Mouse (Mus musculus): Measurements from ENCODE around the gene Actr6. TPM values are rescaled to one million over a fixed set of nuclear protein-coding genes. Genes with fewer than 3 reads are reported as not detected.
"Not testable (repeated sequence)": the region's sequence is repeated elsewhere in the genome, so short reads cannot be mapped to it uniquely, and the experiment has no call there.

Gene Actr6
- total and polyA plus RNA-seq, 2 experiments: 1.8 to 19.6 TPM

- no peak for DNase-seq (ENCODE audit: extremely low read depth, low read depth, low spot score)
- Histone ChIP-seq H3K27me3 (ENCODE audit: control insufficient read depth, insufficient read depth, low read length) (no peaks in the 10 kb centered on the region), H3K9ac (ENCODE audit: low read depth, low read length) (no peak overlapping the region), H3K4me1 (ENCODE audit: control insufficient read depth, insufficient read depth, low read length) (peaks cover 6% of the 10 kb centered on the region; the same call in 1 of the 2 replicates), H3K4me3 (ENCODE audit: insufficient read depth, low read depth, low read length) (no peak overlapping the region), H3K79me2 (ENCODE audit: control insufficient read depth, insufficient read depth, low read length) (peaks cover 34% of the 10 kb centered on the region), H3K27ac (replicated peaks; ENCODE audit: insufficient read depth, low read depth, low read length) (no peak overlapping the region), H3K36me3 (ENCODE audit: control insufficient read depth, insufficient read depth, low read length) (peaks cover 6% of the 10 kb centered on the region; the same call in 1 of the 2 replicates)
- no peak for TF ChIP-seq POLR2A (IDR thresholded peaks at IDR 0.05; ENCODE audit: extremely low read depth, insufficient read depth, low read length)
- no peak for TF ChIP-seq CTCF (IDR thresholded peaks at IDR 0.05; ENCODE audit: low read depth, low read length)
- WGBS: 90% methylated on average over 4 of the region's 4 CpGs
Observed at GRCm38 (mm10) chr10:89678054-89678453, 54.0 kb downstream of the Actr6 start.

GRCm38 (mm10) chr10:89676609-89677008 is 55.5 kb downstream of the Actr6 start:
- no peak for DNase-seq (ENCODE audit: extremely low read depth, low read depth, low spot score)
- peaks cover 31% of the 10 kb centered on the region for H3K79me2 ChIP-seq (ENCODE audit: control insufficient read depth, insufficient read depth, low read length)
- no peaks in the 10 kb centered on the region for H3K27me3 ChIP-seq (ENCODE audit: control insufficient read depth, insufficient read depth, low read length)
- peaks cover 6% of the 10 kb centered on the region; the same call in 1 of the 2 replicates for H3K36me3 ChIP-seq (ENCODE audit: control insufficient read depth, insufficient read depth, low read length)
- no peak overlapping the region for H3K4me3 ChIP-seq (ENCODE audit: insufficient read depth, low read depth, low read length)
- H3K9ac ChIP-seq (ENCODE audit: low read depth, low read length): no peak overlapping the region
- peaks cover 2% of the 10 kb centered on the region; the same call in 1 of the 2 replicates for H3K4me1 ChIP-seq (ENCODE audit: control insufficient read depth, insufficient read depth, low read length)
- TF ChIP-seq POLR2A (IDR thresholded peaks at IDR 0.05; ENCODE audit: extremely low read depth, insufficient read depth, low read length) (no peak), CTCF (IDR thresholded peaks at IDR 0.05; ENCODE audit: low read depth, low read length) (no peak)
- 84% methylated on average over 4 of the region's 4 CpGs for WGBS
- H3K27ac ChIP-seq (replicated peaks; ENCODE audit: insufficient read depth, low read depth, low read length): no peak overlapping the region

- H3K36me3 ChIP-seq (ENCODE audit: control insufficient read depth, insufficient read depth, low read length): not testable (repeated sequence)
- DNase-seq (ENCODE audit: extremely low read depth, low read depth, low spot score): peak; percentile 97
- 25% methylated on average over 5 of the region's 5 CpGs for WGBS
Observed at GRCm38 (mm10) chr10:89670371-89670770, 61.7 kb downstream of the Actr6 start.

GRCm38 (mm10) chr10:89667571-89667970 is 64.5 kb downstream of the Actr6 start:
- no peak overlapping the region for H3K9ac ChIP-seq (ENCODE audit: low read depth, low read length)
- H3K4me1 ChIP-seq (ENCODE audit: control insufficient read depth, insufficient read depth, low read length): peaks cover 5% of the 10 kb centered on the region; the same call in 1 of the 2 replicates
- H3K36me3 ChIP-seq (ENCODE audit: control insufficient read depth, insufficient read depth, low read length): peaks cover 7% of the 10 kb centered on the region
- TF ChIP-seq CTCF (IDR thresholded peaks at IDR 0.05; ENCODE audit: low read depth, low read length): no peak
- no peak for TF ChIP-seq POLR2A (IDR thresholded peaks at IDR 0.05; ENCODE audit: extremely low read depth, insufficient read depth, low read length)
- H3K79me2 ChIP-seq (ENCODE audit: control insufficient read depth, insufficient read depth, low read length): peaks cover 8% of the 10 kb centered on the region
- H3K4me3 ChIP-seq (ENCODE audit: insufficient read depth, low read depth, low read length): no peak overlapping the region
- 92% methylated on average over 7 of the region's 7 CpGs for WGBS
- DNase-seq (ENCODE audit: extremely low read depth, low read depth, low spot score): no peak
- H3K27me3 ChIP-seq (ENCODE audit: control insufficient read depth, insufficient read depth, low read length): no peaks in the 10 kb centered on the region
- H3K27ac ChIP-seq (replicated peaks; ENCODE audit: insufficient read depth, low read depth, low read length): no peak overlapping the region

More at GRCm38 (mm10) chr10:89670371-89670770, 61.7 kb downstream of the Actr6 start:
- not testable (repeated sequence) for H3K4me1 ChIP-seq (ENCODE audit: control insufficient read depth, insufficient read depth, low read length); H3K9ac ChIP-seq (ENCODE audit: low read depth, low read length); H3K27me3 ChIP-seq (ENCODE audit: control insufficient read depth, insufficient read depth, low read length); H3K4me3 ChIP-seq (ENCODE audit: insufficient read depth, low read depth, low read length)
- Histone ChIP-seq H3K79me2 (ENCODE audit: control insufficient read depth, insufficient read depth, low read length) (peaks cover 17% of the 10 kb centered on the region), H3K27ac (replicated peaks; ENCODE audit: insufficient read depth, low read depth, low read length) (peak overlapping the region; percentile 16)
- 0 out of 2 replicates have a peak, but pooled peaks have one; percentile 35 for TF ChIP-seq POLR2A (IDR thresholded peaks at IDR 0.05; ENCODE audit: extremely low read depth, insufficient read depth, low read length)
- TF ChIP-seq CTCF (IDR thresholded peaks at IDR 0.05; ENCODE audit: low read depth, low read length): peak; percentile 19; the same call in 1 of the 2 replicates

GRCm38 (mm10) chr10:89665679-89666078 is 66.4 kb downstream of the Actr6 start:
- H3K27me3 ChIP-seq (ENCODE audit: control insufficient read depth, insufficient read depth, low read length): no peaks in the 10 kb centered on the region
- H3K36me3 ChIP-seq (ENCODE audit: control insufficient read depth, insufficient read depth, low read length): peaks cover 19% of the 10 kb centered on the region
- no peak overlapping the region for H3K4me3 ChIP-seq (ENCODE audit: insufficient read depth, low read depth, low read length)
- TF ChIP-seq CTCF (IDR thresholded peaks at IDR 0.05; ENCODE audit: low read depth, low read length) (no peak), POLR2A (IDR thresholded peaks at IDR 0.05; ENCODE audit: extremely low read depth, insufficient read depth, low read length) (no peak)
- no peak for DNase-seq (ENCODE audit: extremely low read depth, low read depth, low spot score)
- H3K4me1 ChIP-seq (ENCODE audit: control insufficient read depth, insufficient read depth, low read length): peaks cover 4% of the 10 kb centered on the region; the same call in 1 of the 2 replicates
- peaks cover 8% of the 10 kb centered on the region for H3K79me2 ChIP-seq (ENCODE audit: control insufficient read depth, insufficient read depth, low read length)
- no peak overlapping the region for H3K27ac ChIP-seq (replicated peaks; ENCODE audit: insufficient read depth, low read depth, low read length)
- WGBS: 96% methylated on average over 9 of the region's 9 CpGs
- H3K9ac ChIP-seq (ENCODE audit: low read depth, low read length): no peak overlapping the region

GRCm38 (mm10) chr10:89664977-89665645 is 67.0 kb downstream of the Actr6 start:
- H3K27ac ChIP-seq (replicated peaks; ENCODE audit: insufficient read depth, low read depth, low read length): no peak overlapping the region
- no peak for TF ChIP-seq POLR2A (IDR thresholded peaks at IDR 0.05; ENCODE audit: extremely low read depth, insufficient read depth, low read length)
- no peak for TF ChIP-seq CTCF (IDR thresholded peaks at IDR 0.05; ENCODE audit: low read depth, low read length)
- H3K27me3 ChIP-seq (ENCODE audit: control insufficient read depth, insufficient read depth, low read length): no peaks in the 10 kb centered on the region
- peaks cover 2% of the 10 kb centered on the region; the same call in 1 of the 2 replicates for H3K4me1 ChIP-seq (ENCODE audit: control insufficient read depth, insufficient read depth, low read length)
- no peak for DNase-seq (ENCODE audit: extremely low read depth, low read depth, low spot score)
- 96% methylated on average over 8 of the region's 8 CpGs for WGBS
- no peak overlapping the region for H3K9ac ChIP-seq (ENCODE audit: low read depth, low read length)
- H3K79me2 ChIP-seq (ENCODE audit: control insufficient read depth, insufficient read depth, low read length): peaks cover 8% of the 10 kb centered on the region
- H3K4me3 ChIP-seq (ENCODE audit: insufficient read depth, low read depth, low read length): no peak overlapping the region
- H3K36me3 ChIP-seq (ENCODE audit: control insufficient read depth, insufficient read depth, low read length): peaks cover 22% of the 10 kb centered on the region

Other genes with a start within 250 kb of the Actr6 start
- gene Nr1h4, start 198.7 kb downstream of the Actr6 start, total RNA-seq (2014; rRNA removed): 131 and 168 TPM in 2 replicates
- 52.2 and 58.4 TPM in 2 replicates for gene Nr1h4, start 198.7 kb downstream of the Actr6 start, polyA plus RNA-seq (2012; rRNA removed)
- 2.9 and 3.3 TPM in 2 replicates for gene Slc17a8, start 111.0 kb downstream of the Actr6 start, total RNA-seq (2014; rRNA removed)
- gene Slc17a8, start 111.0 kb downstream of the Actr6 start, polyA plus RNA-seq (2012; rRNA removed): 1.1 TPM in 2 replicates
- gene Scyl2, start 46.0 kb downstream of the Actr6 start, total RNA-seq (2014; rRNA removed): 18.4 and 20.1 TPM in 2 replicates
- gene Scyl2, start 46.0 kb downstream of the Actr6 start, polyA plus RNA-seq (2012; rRNA removed): 10.8 and 11.3 TPM in 2 replicates
- gene Uhrf1bp1l, start 12.7 kb upstream of the Actr6 start, total RNA-seq (2014; rRNA removed): 38.6 and 40.8 TPM in 2 replicates
- 16.0 and 16.5 TPM in 2 replicates for gene Uhrf1bp1l, start 12.7 kb upstream of the Actr6 start, polyA plus RNA-seq (2012; rRNA removed)
- gene Anks1b, start 141.2 kb upstream of the Actr6 start, total RNA-seq (2014; rRNA removed): under 0.01 TPM in 1 of 2 replicates, not detected in the other
- gene Anks1b, start 141.2 kb upstream of the Actr6 start, polyA plus RNA-seq (2012; rRNA removed): not detected in 2 replicates

All from liver, adult 2 months (tissue).